Mouse (Mus musculus) monocyte, adult 5-6 weeks (primary cell): ENCODE data around the gene Aim2. TPM values are rescaled to one million over a fixed set of nuclear protein-coding genes. Genes with fewer than 3 reads are reported as not detected.

Experiments used
- ATAC-seq: fragments of 153-309, 156-312 bp; replicated peaks from 2 replicates; pipeline ENCODE4 v1.8.0; 2017; ENCODE audit warnings: mild to moderate bottlenecking; ENCODE audit not compliant: low TSS enrichment, insufficient number of reproducible peaks, severe bottlenecking, poor library complexity, low FRiP score
- total RNA-seq: library from RNA; stranded (forward); fragments of 200-1000, 200-491, 200-594 nt; gene quantifications from 3 replicates; pipeline ENCODE4 v1.2.3, GENCODE M21; 2017

The Aim2 gene
- total RNA-seq, 1 experiment from 2014 or later: 140 TPM

DNA sequence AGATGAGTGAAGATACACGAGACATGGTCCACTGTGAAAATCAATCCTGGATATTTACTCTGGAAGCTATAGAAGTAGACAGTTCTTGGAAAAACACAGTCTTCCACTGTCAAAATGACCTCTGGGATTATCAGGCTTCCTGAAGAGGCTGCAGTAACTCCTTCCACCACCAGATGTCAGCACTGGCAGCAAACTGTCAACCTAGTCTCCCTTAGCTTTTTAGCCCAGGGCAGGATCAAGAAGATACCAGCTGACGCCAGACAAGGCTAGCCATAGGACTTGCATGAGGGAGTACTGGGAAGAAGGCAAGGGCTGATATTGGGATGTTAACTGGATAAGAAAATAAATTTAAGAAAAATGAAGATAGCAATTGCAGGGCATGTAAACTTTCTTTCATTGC lies 11.1 kb upstream of the Aim2 start:
- ATAC-seq: peak; percentile 69

DNA sequence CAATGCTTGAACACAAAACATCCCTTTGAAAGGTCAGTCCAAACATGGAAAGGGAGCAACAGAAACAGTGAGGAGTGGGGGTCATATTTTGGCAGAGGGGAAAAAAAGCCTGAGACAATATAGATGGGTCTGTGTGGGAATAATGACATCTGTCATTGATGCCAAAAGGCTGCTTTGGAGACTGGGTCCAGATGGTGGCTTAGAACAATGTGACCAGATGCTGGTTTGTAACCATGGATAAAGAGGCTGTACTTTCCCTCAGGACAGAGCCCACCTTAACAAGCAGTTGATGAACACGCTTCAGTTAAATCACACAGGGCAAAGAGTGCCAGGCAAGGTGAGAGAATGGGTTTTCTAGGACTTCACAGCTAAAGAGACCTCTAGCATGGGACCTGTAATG lies 8.3 kb upstream of the Aim2 start:
- no peak for ATAC-seq

DNA sequence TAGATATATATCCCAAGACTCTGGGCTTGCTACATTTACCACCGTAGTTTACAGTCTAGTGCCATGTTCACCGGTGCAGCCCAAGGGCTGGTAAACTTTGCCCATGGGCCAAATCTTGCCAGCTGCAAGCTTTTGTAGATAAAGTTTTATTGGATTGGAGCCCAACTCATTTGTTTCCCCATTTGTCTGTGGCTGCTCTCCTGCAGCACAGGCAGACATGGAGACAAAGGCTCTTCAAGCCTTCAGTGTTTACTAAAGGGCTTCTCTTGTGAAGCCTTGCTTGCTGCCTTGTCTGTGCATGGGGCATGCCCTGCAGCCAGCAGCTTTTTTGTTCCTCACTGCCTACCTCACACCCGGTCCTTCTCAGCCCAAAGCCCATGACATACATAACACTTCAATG lies 6.7 kb upstream of the Aim2 start:
- ATAC-seq: no peak

DNA sequence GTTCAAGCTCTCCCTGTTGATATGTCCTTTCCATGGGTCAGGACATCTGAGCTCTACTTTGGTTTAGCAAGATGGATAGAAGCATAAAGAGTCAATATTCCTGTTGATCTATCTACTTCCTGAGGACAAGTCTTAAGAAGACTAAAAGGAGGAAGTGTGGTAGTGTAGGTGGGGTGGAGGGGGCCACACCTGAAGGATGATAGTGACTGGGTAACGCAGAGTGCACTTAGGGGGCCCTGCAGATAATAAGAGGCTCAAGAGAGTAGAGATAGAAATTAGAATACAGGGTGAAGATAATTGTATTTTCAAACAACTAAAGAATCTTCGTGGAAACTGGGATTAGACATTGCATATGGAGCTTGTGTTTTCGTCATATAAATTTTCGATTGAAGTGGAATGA lies 5.6 kb upstream of the Aim2 start:
- ATAC-seq: no peak

DNA sequence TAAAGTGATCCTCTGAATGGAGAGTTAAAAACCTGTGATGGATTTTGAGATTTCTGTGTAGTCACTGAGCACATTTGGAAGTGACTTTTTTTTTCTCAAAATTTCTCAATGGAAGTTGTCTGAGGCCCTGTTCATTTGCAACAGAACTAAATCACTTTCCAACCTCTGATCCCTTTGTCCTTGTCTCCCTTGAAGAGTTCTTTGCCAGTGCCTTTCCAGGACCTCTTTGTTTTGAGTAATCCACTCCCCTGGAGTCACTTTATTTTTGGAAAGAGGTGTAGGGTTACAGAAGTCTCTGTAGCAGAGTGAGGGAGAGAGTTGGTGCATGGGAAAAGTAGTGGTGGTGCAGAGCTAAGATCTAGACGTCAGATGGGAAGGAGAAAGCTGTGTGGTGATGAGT lies 2.2 kb upstream of the Aim2 start:
- no peak for ATAC-seq

DNA sequence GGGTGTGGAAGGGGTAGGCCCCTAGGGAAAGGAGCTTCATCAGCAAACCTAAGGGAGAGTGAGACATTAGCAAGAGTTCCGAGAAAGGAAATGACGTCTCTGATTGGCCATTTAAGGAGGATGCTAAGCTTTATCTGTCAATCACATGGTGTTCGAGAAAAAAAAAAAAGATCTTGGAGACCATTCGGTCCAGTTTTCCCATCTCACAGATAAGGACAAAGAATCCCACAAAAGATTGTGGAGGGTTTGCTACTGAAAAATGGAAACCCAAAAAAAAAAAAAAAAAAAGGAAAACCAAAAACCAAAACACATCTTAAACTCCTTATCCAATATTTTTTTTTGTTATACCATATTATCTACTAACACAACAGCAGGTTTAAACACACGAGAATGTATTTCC lies 1.5 kb upstream of the Aim2 start:
- no peak for ATAC-seq

DNA sequence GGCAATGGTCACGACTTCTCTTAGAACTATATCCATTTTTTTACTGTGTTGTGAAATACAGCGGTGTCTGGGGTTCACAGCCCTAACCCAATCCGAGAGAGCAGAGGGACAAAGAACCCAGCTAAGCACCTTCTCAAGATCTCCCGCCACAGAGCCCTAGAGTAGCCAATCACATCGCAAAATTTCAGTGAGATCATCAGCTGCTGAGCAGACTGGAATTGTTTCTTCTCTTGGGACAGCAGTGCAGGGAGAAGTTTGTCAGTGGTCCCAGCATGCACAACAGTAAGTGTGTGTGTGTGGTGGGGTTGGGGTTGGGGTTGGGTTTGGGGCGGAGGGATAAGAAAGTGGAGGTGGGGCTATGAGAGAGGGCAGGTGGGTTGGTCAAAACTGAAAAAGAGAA lies 733 bp upstream of the Aim2 start:
- no peak for ATAC-seq

DNA sequence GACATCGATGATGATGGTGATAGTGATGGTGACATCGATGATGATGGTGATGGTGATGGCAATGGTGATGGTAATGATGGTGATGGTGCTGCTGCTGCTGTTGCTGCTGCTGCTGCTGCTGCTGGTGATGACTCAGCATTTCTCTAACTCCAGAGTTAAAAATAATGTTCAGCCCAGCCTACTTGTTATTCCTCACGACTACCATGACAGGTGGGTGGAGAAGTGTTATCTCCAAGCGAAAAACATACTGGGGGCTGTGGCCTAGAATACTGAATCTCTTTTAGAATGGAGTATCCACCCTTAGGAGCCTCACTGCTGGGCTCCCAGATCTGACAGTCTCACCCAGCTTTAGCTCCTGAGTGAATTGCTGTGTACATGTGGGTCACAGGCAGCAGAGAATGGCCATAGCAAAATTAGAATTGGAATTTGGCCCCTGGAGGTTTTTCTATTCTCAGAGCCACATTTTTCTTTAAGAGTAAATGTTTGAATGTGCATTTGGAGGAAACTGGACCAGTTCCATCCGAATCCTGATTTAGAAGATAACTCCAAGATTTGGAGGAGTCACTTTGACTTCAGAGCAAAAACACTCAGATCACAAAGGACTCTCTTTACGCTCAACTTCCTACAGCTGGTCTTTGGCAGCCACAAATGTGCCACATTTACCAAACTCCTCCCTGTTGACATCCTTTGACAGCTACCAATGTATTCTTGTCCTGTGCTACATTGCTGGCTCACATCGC lies 4.6 kb downstream of the Aim2 start:
- no peak for ATAC-seq

DNA sequence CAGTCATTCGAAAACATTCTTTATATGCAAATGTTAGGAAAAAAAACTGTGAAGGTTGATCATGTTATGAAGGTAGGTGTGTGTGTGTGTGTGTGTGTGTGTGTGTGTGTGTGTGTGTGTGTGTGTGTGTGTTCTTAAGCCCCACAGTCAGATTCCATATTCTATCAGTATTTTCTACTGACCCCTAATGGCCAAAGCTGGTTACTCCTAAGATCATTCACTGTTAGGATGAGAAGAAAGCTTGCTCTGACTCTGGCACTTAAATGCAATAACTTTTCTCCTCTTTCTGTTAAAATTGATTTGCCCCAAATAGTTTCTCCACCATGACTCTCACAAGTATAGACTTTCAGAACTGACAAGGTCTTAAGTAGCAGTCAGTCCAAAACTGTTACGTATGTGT lies 6.0 kb downstream of the Aim2 start:
- no peak for ATAC-seq

DNA sequence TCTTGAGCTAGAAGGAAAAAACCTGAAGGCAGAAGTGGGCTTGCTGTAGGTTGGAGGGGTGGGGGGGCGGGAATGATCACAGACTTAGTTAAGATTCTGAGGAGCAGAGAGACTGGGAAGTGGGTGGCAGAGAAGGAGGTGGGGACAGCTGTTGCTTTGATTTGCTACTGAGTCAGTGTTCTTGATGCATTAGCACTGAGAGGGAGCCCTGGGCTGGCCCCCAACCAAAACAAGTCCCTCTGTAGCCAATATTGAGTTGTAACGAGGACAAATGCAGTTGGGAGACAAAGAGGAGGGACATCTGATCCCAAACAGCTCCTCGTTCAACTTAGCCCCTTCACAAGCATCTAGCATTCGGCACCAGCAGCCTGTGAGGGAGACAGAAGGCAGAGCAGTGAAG lies 7.1 kb downstream of the Aim2 start:
- ATAC-seq: no peak

DNA sequence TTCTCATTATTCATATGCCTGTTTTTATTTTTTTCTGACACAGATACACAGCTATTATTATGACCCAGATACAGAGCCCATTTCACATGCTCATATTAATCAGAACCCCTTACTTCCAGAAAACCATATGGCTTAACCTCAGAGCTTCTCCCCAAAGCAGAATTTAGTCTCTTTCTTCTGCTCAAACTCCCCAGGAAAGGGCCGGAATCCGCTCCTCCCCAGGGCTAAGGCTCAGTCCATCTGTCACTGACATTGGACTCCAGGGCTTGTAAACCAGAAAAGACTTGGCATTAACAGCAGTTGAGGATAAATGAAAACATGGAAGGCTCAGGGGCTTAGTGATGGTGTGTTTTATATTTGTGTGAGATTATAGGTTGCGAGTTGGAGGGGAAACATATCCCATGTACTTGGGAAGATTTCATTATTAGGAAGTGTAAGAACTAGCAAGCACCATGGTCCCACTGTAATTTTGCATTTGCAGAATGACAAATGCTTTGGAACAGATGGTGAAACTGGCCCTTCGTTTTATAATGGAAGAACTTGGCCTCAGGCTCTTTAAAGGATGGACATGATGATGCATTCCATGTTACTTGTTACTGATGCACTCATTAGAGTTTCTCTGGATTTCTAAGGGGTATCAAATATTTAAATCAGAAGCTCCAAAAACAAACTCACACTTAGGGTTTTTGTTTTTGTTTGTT lies 9.1 kb downstream of the Aim2 start:
- ATAC-seq: no peak

DNA sequence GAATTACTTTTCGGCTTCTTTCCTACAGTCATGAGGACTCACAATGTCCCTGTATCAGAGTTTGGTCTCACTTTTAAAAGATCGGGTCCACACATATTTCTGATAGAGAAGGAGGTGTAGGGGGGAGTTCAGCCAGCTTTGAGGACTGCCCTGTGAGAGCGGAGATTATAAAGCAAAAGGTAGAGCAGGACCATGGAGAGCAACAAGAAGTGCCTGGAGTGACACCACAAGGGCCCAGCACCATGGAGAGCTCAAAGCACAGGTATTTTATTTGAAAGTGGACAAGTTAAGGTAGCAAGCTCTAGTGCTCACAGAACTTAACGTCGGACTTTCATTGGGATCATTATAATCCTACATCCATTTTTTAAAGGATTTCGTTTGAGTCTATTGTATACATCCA lies 11.0 kb downstream of the Aim2 start:
- ATAC-seq: no peak

DNA sequence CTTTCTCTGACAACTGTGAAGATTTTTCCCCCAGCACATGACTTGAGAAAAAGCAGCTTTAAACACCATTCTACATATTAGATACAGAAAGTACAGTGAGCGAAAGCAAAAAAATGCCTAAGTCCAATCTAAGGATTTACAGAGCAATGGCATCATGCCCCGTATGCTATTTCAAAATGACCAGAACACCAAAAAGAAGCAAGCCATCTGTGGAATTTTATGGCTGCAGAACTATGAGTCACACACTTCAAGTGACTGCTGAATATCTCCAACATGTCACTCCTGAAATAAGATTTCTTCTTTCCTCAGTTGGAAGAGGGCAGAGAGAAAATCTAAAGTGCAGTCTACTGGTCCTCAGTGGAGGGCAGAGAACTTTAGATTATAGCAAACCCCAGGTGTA lies 12.8 kb downstream of the Aim2 start:
- ATAC-seq: no peak

DNA sequence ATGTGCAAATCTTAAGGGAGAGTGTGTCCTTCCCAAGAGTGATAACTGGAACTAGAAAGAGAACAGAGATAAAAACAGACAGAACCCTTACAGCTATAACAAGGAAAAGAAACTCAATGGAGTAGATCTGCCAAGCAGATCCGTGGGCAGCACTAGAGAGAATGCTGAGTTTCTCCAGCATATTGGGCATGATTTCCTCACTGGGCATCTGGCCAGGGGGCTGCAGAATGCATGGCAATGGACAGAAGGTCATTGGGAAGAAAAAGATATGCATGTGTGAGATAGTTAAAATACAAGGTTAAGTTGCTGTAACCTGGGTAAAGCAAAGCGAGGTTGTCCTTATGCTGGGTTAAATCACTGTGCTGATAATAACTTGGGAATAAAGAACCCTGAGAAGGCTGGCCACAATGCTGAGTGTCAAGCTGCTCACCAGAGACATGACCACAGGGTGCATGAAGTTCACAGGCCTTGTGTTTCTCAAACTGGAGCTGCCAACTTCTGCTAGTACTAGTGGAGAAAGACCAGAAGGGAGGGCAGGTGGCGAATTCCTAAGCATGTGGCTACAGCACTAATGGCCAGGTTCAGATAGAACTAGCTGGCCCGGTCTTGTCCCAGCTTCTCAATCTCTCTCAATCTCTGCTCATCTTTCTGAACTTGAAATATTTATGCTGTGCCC lies 13.6 kb downstream of the Aim2 start:
- no peak for ATAC-seq

DNA sequence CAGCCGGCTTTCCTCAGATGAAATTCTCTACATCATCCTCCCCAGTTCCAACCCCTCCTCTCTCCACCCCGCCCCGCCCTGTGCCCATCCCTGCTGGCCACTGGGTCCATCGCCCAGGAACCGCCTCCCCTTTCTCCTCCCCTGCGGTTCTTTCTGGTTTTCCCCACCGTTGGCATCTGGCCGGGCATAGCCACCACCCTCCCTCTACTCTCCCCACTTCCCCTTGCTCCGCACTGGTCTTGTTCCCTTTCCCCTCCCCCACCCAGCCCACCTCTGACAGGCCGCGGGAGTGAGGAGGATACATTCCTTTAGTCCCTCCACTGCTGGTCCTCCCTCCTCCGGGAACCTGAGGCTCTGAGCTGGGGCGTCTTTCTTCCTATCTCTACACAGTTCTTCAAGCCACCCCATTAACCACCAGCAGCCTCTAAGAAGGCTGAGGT lies 15.3 kb downstream of the Aim2 start:
- peak; percentile 85 for ATAC-seq

DNA sequence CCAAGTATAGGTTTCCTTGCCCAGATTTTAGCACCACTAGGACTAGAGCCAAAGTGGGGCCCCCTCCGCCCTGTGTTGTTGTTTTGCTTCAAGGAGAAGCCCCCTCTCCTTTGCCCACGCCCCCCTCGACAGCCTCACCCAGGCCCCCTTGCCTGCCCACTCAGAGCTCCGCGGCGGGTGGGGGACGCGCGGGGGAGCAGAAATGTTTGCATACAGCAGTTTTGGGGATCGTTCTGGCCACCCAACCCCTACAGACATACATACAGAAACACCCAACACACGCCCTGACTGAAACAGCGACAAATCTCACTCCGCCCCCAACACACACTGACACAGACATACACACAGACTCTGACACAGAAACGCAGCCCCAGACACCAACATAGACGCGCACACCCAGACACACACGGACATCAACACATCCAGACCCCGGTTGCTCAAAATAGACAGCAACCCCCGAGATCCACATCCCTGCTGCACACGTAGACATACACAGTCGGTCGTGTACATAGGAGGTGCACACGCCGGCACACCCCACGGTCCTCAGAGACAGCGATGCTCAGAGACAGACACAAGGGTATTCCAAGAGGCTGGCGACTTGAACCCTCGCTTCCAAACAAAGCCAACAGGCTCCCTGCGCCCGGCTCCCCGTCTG lies 16.1 kb downstream of the Aim2 start:
- ATAC-seq: peak; percentile 40; the same call in 1 of the 2 replicates

DNA sequence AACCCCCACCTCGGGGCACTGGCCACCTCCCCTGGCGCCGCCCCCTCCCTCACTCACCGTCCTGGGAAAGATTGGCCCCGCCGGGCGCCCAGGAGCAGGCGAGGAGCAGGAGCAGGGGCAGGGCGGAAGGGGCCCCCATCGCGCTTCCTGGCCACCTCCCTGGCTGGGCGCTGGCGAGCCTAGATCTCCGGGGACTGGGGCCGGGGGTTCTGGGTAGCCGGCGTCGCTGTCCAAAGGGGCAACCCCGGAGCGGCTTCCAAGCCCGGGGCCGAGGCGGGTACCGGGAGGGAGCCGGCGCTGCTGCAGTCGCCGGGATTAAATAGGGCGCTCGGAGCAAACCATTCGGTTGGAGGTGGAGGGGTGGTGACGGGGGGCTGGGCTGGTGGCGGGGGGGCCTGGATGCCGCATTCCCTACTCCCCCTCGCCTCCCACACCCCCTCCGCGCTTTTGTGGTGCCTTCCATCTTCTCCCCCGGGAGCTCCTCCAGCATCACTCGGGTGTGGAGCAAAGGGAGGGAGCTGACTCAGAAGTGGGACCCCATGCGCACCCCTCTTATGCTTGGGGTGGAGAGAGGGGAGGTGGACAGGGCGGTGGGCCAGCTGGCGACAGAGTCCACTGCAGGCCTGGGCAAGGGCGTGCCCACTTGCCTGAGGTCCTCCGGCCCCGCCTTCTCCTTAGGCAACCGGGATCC lies 16.8 kb downstream of the Aim2 start, which contains the start of gene Cadm3:
Cadm3 (minus strand) TSS at position 340 of the 691 bp plus-strand sequence.
- ATAC-seq: no peak

DNA sequence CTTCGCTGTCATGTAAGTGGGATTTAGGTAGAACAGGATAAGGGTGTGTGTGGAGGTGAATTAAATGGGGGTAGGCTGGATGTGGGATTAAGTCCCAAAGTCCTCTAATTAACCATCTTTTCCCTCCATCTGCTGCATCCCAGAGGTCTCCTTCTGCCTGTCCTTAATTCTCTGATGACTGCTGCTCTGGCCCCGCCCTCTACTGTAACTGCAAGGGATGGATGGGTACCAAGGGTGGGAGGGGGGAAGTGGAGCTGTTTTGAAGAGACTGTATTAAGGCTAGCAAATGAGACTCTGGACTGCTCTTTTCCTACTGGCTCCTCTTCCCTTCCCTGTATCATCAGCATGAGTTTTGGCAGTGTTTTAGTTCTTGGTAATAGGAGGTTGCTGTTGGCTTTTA lies 18.9 kb downstream of the Aim2 start:
- ATAC-seq: no peak

DNA sequence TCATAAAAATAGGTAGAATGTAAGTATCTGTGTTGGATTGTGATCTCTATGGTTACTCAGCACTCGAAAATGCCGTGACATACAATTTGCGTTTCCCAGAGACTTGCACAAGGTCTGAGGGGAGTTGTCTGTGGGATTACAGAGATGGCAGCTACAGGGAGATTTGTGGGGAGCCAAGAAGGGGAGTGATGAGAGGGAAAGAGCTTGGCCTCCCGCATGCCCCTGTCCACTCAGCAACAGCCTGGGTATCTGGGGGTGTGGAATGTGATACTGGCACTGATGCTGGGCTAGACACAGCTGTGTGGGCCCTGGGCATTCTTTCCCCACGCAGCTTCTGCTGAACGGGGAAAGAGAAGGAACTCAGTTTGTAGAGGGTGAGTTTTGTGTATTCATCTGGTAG lies 19.8 kb downstream of the Aim2 start:
- no peak for ATAC-seq
